In genomic region chr2:166000769-166001168, GRCm38 (mm10) we compare ENCODE assay signal across 10 mouse cellular contexts. TPM values are rescaled to one million over a fixed set of nuclear protein-coding genes. Genes with fewer than 3 reads are reported as not detected.
A peak's percentile ranks its signal among the peaks of the same experiment; 100 is the strongest.
DNase-seq lines count a peak whose midpoint lies in the region; ATAC-seq lines count a peak whose summit lies in the region.
"Had no signal": no experiment of that assay in that cellular context is flagged by ENCODE, and none has a peak within 500 bp of the region (broad histone marks: within the 10 kb centered on the region; RNA-seq: fewer than 3 reads in every experiment).

No protein-coding gene starts in this region.

- no peaks in the 10 kb centered on the region for H3K27me3 ChIP-seq in heart, embryonic 13.5 days (replicated peaks)
- H3K27me3 ChIP-seq in embryonic facial prominence, embryonic 10.5 days (replicated peaks; ENCODE audit: low read depth, poor library complexity, severe bottlenecking), result no peaks in the 10 kb centered on the region
- H3K27me3 ChIP-seq: limb, embryonic 13.5 days had no signal

- H3K9me3 ChIP-seq in heart, embryonic 13.5 days, result no peaks in the 10 kb centered on the region
- no peaks in the 10 kb centered on the region for H3K9me3 ChIP-seq in embryonic facial prominence, embryonic 10.5 days
- H3K9me3 ChIP-seq: limb, embryonic 13.5 days had no signal

- intact Hi-C loops in heart, postnatal 25 days (cut with DNase I), result no loop called here

- 29% methylated on average over 5 of the region's 5 CpGs for WGBS in heart, embryonic 13.5 days
- 12% methylated on average over 5 of the region's 5 CpGs for WGBS in embryonic facial prominence, embryonic 10.5 days

- 0 out of 2 replicates have a peak overlapping the region, but pooled peaks have one; percentile 24 for H3K9ac ChIP-seq in heart, embryonic 13.5 days
- H3K9ac ChIP-seq: limb, embryonic 13.5 days had no signal

- peak overlapping the region; percentile 36 for H3K4me2 ChIP-seq in heart, embryonic 13.5 days
- H3K4me2 ChIP-seq: limb, embryonic 13.5 days had no signal

- H3K4me3 ChIP-seq in heart, embryonic 13.5 days, result no peak overlapping the region
- no peak overlapping the region for H3K4me3 ChIP-seq in embryonic facial prominence, embryonic 10.5 days
- H3K4me3 ChIP-seq: limb, embryonic 13.5 days had no signal

- no peaks in the 10 kb centered on the region for H3K36me3 ChIP-seq in heart, embryonic 13.5 days
- no peaks in the 10 kb centered on the region for H3K36me3 ChIP-seq in embryonic facial prominence, embryonic 10.5 days (replicated peaks)
- H3K36me3 ChIP-seq: limb, embryonic 13.5 days had no signal

- no peak for DNase-seq in heart, postnatal 25 days (ENCODE audit: low spot score)
- peak; percentile 60 for DNase-seq in 416B (ENCODE audit: low read depth)
- no peak for DNase-seq in embryonic facial prominence, embryonic 10.5 days (ENCODE audit: low spot score)
- no peak for DNase-seq in right cerebral cortex, adult 2 months (ENCODE audit: low spot score in 2 of 2)
- no peak for DNase-seq in urinary bladder, postnatal 14 days (ENCODE audit: low spot score)
- no peak for DNase-seq in adrenal gland, postnatal 4 days (ENCODE audit: low spot score in 2 of 2)
- DNase-seq: gastrocnemius, postnatal 10 days had no signal

- peak overlapping the region; percentile 43 for H3K27ac ChIP-seq in heart, embryonic 13.5 days (replicated peaks)
- H3K27ac ChIP-seq in embryonic facial prominence, embryonic 10.5 days (replicated peaks), result peak overlapping the region; percentile 57
- H3K27ac ChIP-seq: limb, embryonic 13.5 days had no signal

- H3K4me1 ChIP-seq in heart, embryonic 13.5 days, result peaks cover 40% of the 10 kb centered on the region
- peaks cover 42% of the 10 kb centered on the region for H3K4me1 ChIP-seq in embryonic facial prominence, embryonic 10.5 days

- no peak for ATAC-seq in heart, embryonic 13.5 days (ENCODE audit: extremely low read depth, insufficient number of reproducible peaks, low FRiP score, low TSS enrichment)
- ATAC-seq in inflammation-experienced regulatory T-cells, adult 6 months, result peak; percentile 24

RNA-seq across cellular contexts. Expression of gene Ncoa3, which starts 8.3 kb away (rescaled TPM):
- 10.5 and 11.2 TPM in 2 replicates for polyA plus RNA-seq in heart, embryonic 13.5 days (2015; fragmentation: Nextera tagmentation; extraction: Ambion mirVana)
- 10 to 100 TPM; 23.8 to 29.6 TPM for total RNA-seq in heart, postnatal 25 days (2021)
- 16.0 TPM in 2 replicates for polyA plus RNA-seq in embryonic facial prominence, embryonic 10.5 days (2016; fragmentation: Nextera tagmentation; extraction: Ambion mirVana)
- polyA plus RNA-seq in inflammation-experienced regulatory T-cells, adult 6 months (2017; shearing (Covaris generic)), result 10 to 100 TPM; 36.0 to 74.1 (median 67.4) TPM
- 10 to 100 TPM; 33.8 to 37.8 TPM for total RNA-seq in adrenal gland, postnatal 4 days (2021)
